Mouse (Mus musculus): ENCODE measurements around the gene Dyrk3. TPM values are rescaled to one million over a fixed set of nuclear protein-coding genes. Genes with fewer than 3 reads are reported as not detected.
"Not testable (repeated sequence)": the region's sequence is repeated elsewhere in the genome, so short reads cannot be mapped to it uniquely, and the experiment has no call there.

Dyrk3 gene
- polyA plus RNA-seq, 1 experiment, result 4.5 TPM

- no peak for TF ChIP-seq POLR2A (IDR thresholded peaks at IDR 0.05; ENCODE audit: low read depth, low read length)
- TF ChIP-seq CTCF (IDR thresholded peaks at IDR 0.05; ENCODE audit: borderline replicate concordance, insufficient read depth, low read length), result peak; percentile 85
- Histone ChIP-seq H3K4me3 (ENCODE audit: insufficient read depth, low read length) (no peak overlapping the region), H3K4me1 (ENCODE audit: control insufficient read depth, insufficient read depth, low read length) (no peaks in the 10 kb centered on the region), H3K27ac (ENCODE audit: insufficient read depth, low read length) (no peak overlapping the region)
Measured at GRCm38 (mm10) chr1:131155456-131155855, 17.3 kb upstream of the Dyrk3 start.

- Histone ChIP-seq H3K27ac (ENCODE audit: insufficient read depth, low read length) (no peak within 1 kb of the TSS), H3K4me1 (ENCODE audit: control insufficient read depth, insufficient read depth, low read length) (no peaks in the 10 kb centered on the region), H3K4me3 (ENCODE audit: insufficient read depth, low read length) (peak within 1 kb of the TSS; percentile 98)
- TF ChIP-seq POLR2A (IDR thresholded peaks at IDR 0.05; ENCODE audit: low read depth, low read length) (peak; percentile 69), CTCF (IDR thresholded peaks at IDR 0.05; ENCODE audit: borderline replicate concordance, insufficient read depth, low read length) (no peak)
Measured at GRCm38 (mm10) chr1:131153018-131153629, 15.0 kb upstream of the Dyrk3 start, which contains the start of gene Eif2d. Gene Eif2d (plus strand): TSS chr1:131153181.

- Histone ChIP-seq H3K4me3 (ENCODE audit: insufficient read depth, low read length) (no peak overlapping the region), H3K27ac (ENCODE audit: insufficient read depth, low read length) (no peak overlapping the region), H3K4me1 (ENCODE audit: control insufficient read depth, insufficient read depth, low read length) (no peaks in the 10 kb centered on the region)
- TF ChIP-seq CTCF (IDR thresholded peaks at IDR 0.05; ENCODE audit: borderline replicate concordance, insufficient read depth, low read length) (no peak), POLR2A (IDR thresholded peaks at IDR 0.05; ENCODE audit: low read depth, low read length) (no peak)
Measured at GRCm38 (mm10) chr1:131149496-131149895, 11.4 kb upstream of the Dyrk3 start.

GRCm38 (mm10) chr1:131146181-131146614, 8.1 kb upstream of the Dyrk3 start:
- Histone ChIP-seq H3K27ac (ENCODE audit: insufficient read depth, low read length) (no peak overlapping the region), H3K4me3 (ENCODE audit: insufficient read depth, low read length) (no peak overlapping the region), H3K4me1 (ENCODE audit: control insufficient read depth, insufficient read depth, low read length) (peaks cover 7% of the 10 kb centered on the region)
- TF ChIP-seq CTCF (IDR thresholded peaks at IDR 0.05; ENCODE audit: borderline replicate concordance, insufficient read depth, low read length), result no peak
- no peak for TF ChIP-seq POLR2A (IDR thresholded peaks at IDR 0.05; ENCODE audit: low read depth, low read length)

- H3K27ac ChIP-seq (ENCODE audit: insufficient read depth, low read length); H3K4me3 ChIP-seq (ENCODE audit: insufficient read depth, low read length): not testable (repeated sequence)
- peaks cover 11% of the 10 kb centered on the region for H3K4me1 ChIP-seq (ENCODE audit: control insufficient read depth, insufficient read depth, low read length)
Measured at GRCm38 (mm10) chr1:131145222-131145621, 7.1 kb upstream of the Dyrk3 start.

GRCm38 (mm10) chr1:131142472-131142871, 4.3 kb upstream of the Dyrk3 start:
- Histone ChIP-seq H3K4me1 (ENCODE audit: control insufficient read depth, insufficient read depth, low read length) (peaks cover 15% of the 10 kb centered on the region), H3K27ac (ENCODE audit: insufficient read depth, low read length) (no peak overlapping the region), H3K4me3 (ENCODE audit: insufficient read depth, low read length) (no peak overlapping the region)
- TF ChIP-seq CTCF (IDR thresholded peaks at IDR 0.05; ENCODE audit: borderline replicate concordance, insufficient read depth, low read length) (no peak), POLR2A (IDR thresholded peaks at IDR 0.05; ENCODE audit: low read depth, low read length) (no peak)

- Histone ChIP-seq H3K4me1 (ENCODE audit: control insufficient read depth, insufficient read depth, low read length) (peaks cover 15% of the 10 kb centered on the region), H3K27ac (ENCODE audit: insufficient read depth, low read length) (peak overlapping the region; percentile 47; the same call in 1 of the 2 replicates), H3K4me3 (ENCODE audit: insufficient read depth, low read length) (no peak overlapping the region)
- no peak for TF ChIP-seq CTCF (IDR thresholded peaks at IDR 0.05; ENCODE audit: borderline replicate concordance, insufficient read depth, low read length)
- no peak for TF ChIP-seq POLR2A (IDR thresholded peaks at IDR 0.05; ENCODE audit: low read depth, low read length)
Measured at GRCm38 (mm10) chr1:131141449-131141848, 3.3 kb upstream of the Dyrk3 start.

- Histone ChIP-seq H3K4me1 (ENCODE audit: control insufficient read depth, insufficient read depth, low read length) (peaks cover 21% of the 10 kb centered on the region), H3K27ac (ENCODE audit: insufficient read depth, low read length) (peak overlapping the region; percentile 81), H3K4me3 (ENCODE audit: insufficient read depth, low read length) (no peak overlapping the region)
- TF ChIP-seq CTCF (IDR thresholded peaks at IDR 0.05; ENCODE audit: borderline replicate concordance, insufficient read depth, low read length), result no peak
- no peak for TF ChIP-seq POLR2A (IDR thresholded peaks at IDR 0.05; ENCODE audit: low read depth, low read length)
Measured at GRCm38 (mm10) chr1:131139102-131140095, 1.3 kb upstream of the Dyrk3 start.

- peak overlapping the region; percentile 68 for H3K4me3 ChIP-seq (ENCODE audit: insufficient read depth, low read length)
- no peak overlapping the region for H3K27ac ChIP-seq (ENCODE audit: insufficient read depth, low read length)
- peaks cover 21% of the 10 kb centered on the region for H3K4me1 ChIP-seq (ENCODE audit: control insufficient read depth, insufficient read depth, low read length)
- TF ChIP-seq CTCF (IDR thresholded peaks at IDR 0.05; ENCODE audit: borderline replicate concordance, insufficient read depth, low read length) (no peak), POLR2A (IDR thresholded peaks at IDR 0.05; ENCODE audit: low read depth, low read length) (no peak)
Measured at GRCm38 (mm10) chr1:131137717-131138118, 422 bp downstream of the Dyrk3 start.

GRCm38 (mm10) chr1:131137111-131137510, 1.0 kb downstream of the Dyrk3 start:
- TF ChIP-seq CTCF (IDR thresholded peaks at IDR 0.05; ENCODE audit: borderline replicate concordance, insufficient read depth, low read length) (no peak), POLR2A (IDR thresholded peaks at IDR 0.05; ENCODE audit: low read depth, low read length) (no peak)

More at GRCm38 (mm10) chr1:131137111-131137510, 1.0 kb downstream of the Dyrk3 start:
- Histone ChIP-seq H3K4me3 (ENCODE audit: insufficient read depth, low read length) (peak overlapping the region; percentile 68), H3K27ac (ENCODE audit: insufficient read depth, low read length) (no peak overlapping the region), H3K4me1 (ENCODE audit: control insufficient read depth, insufficient read depth, low read length) (peaks cover 21% of the 10 kb centered on the region)
